Comparison of ENCODE assay signal across 36 mouse cellular contexts in genomic region chr13:19734597-19734996, GRCm38 (mm10). TPM values are rescaled to one million over a fixed set of nuclear protein-coding genes. Genes with fewer than 3 reads are reported as not detected.
"Had no signal": no experiment of that assay in that cellular context is flagged by ENCODE, and none has a peak within 500 bp of the region (broad histone marks: within the 10 kb centered on the region; RNA-seq: fewer than 3 reads in every experiment).

No protein-coding gene starts in this region.

- H3K27ac ChIP-seq: gastrocnemius, adult 2 months; heart, embryonic 10.5 days; hindbrain, embryonic 10.5 days; hindbrain, embryonic 12.5 days; hindbrain, embryonic 14.5 days; intestine, embryonic 15.5 days; limb, embryonic 10.5 days; limb, embryonic 12.5 days; liver, embryonic 13.5 days had no signal

- H3K9me3 ChIP-seq: heart, embryonic 10.5 days; heart, embryonic 12.5 days; hindbrain, embryonic 10.5 days; hindbrain, embryonic 12.5 days; intestine, embryonic 15.5 days; limb, embryonic 10.5 days; limb, embryonic 12.5 days; liver, embryonic 13.5 days had no signal

- ATAC-seq: hindbrain, embryonic 16.5 days; inflammation-experienced regulatory T-cells, adult 6 months; intestine, embryonic 15.5 days; intestine, postnatal 0 days had no signal

- DNase-seq: gastrocnemius, adult 2 months; gastrocnemius, postnatal 10 days; gastrocnemius, postnatal 25 days; heart, adult 18-20 months; heart, postnatal 10 days; heart, postnatal 4 days; kidney, adult 18-20 months; kidney, adult 8-10 months; kidney, postnatal 10 days; kidney, postnatal 25 days; kidney, postnatal 4 days; liver; liver, embryonic 13.5 days had no signal

- H3K4me1 ChIP-seq: heart, embryonic 10.5 days; heart, embryonic 12.5 days; hindbrain, embryonic 10.5 days; hindbrain, embryonic 12.5 days; intestine, embryonic 15.5 days; limb, embryonic 10.5 days; limb, embryonic 12.5 days; liver, embryonic 13.5 days had no signal

- H3K36me3 ChIP-seq: heart, embryonic 10.5 days; heart, embryonic 12.5 days; hindbrain, embryonic 10.5 days; hindbrain, embryonic 12.5 days; intestine, embryonic 15.5 days; limb, embryonic 10.5 days; limb, embryonic 12.5 days; liver, embryonic 13.5 days had no signal

- H3K4me2 ChIP-seq: heart, embryonic 12.5 days; hindbrain, embryonic 12.5 days; hindbrain, embryonic 14.5 days; intestine, embryonic 15.5 days; limb, embryonic 12.5 days; liver, embryonic 11.5 days; liver, embryonic 13.5 days had no signal

- H3K4me3 ChIP-seq: gastrocnemius, adult 2 months; heart, embryonic 10.5 days; heart, embryonic 12.5 days; hindbrain, embryonic 10.5 days; hindbrain, embryonic 12.5 days; intestine, embryonic 15.5 days; left cerebral cortex, adult 2 months; limb, embryonic 10.5 days; limb, embryonic 12.5 days; liver, embryonic 13.5 days had no signal

- H3K9ac ChIP-seq: heart, embryonic 12.5 days; hindbrain, embryonic 12.5 days; hindbrain, embryonic 14.5 days; intestine, embryonic 15.5 days; limb, embryonic 12.5 days; liver, embryonic 13.5 days had no signal

- H3K27me3 ChIP-seq: heart, embryonic 12.5 days; hindbrain, embryonic 12.5 days; intestine, embryonic 15.5 days; limb, embryonic 12.5 days; liver, embryonic 13.5 days had no signal

RNA-seq across cellular contexts. Expression of gene Nme8, which starts 37.0 kb away (rescaled TPM):
- total RNA-seq: gastrocnemius, adult 2 months; gastrocnemius, postnatal 10 days; gastrocnemius, postnatal 25 days; gastrocnemius, postnatal 4 days; granulocyte monocyte progenitor cell, adult 5-6 weeks; heart, adult 18-20 months; heart, adult 8-10 months; heart, postnatal 25 days; layer of hippocampus, adult 18-20 months; layer of hippocampus, postnatal 14 days; left cerebral cortex, adult 2 months; left cerebral cortex, postnatal 14 days had no signal
- polyA plus RNA-seq: heart, embryonic 10.5 days; heart, embryonic 12.5 days; hindbrain, embryonic 10.5 days; hindbrain, embryonic 12.5 days; inflammation-experienced regulatory T-cells, adult 6 months; intestine, embryonic 15.5 days; intestine, postnatal 0 days; kidney, embryonic 14.5 days; kidney, embryonic 16.5 days; limb, embryonic 10.5 days; limb, embryonic 12.5 days; limb, embryonic 14.5 days; liver, embryonic 11.5 days; liver, embryonic 13.5 days had no signal
